Mouse (Mus musculus) neural tube, embryonic 14.5 days (tissue): ENCODE data around the gene Gna15. TPM values are rescaled to one million over a fixed set of nuclear protein-coding genes. Genes with fewer than 3 reads are reported as not detected.

Experiments used
- ATAC-seq: fragments of 200-750 bp; cut with Nextera tagmentation; 2 replicates; pipeline ENCODE4 v1.8.0; 2017; ENCODE audit warnings: low read depth, mild to moderate bottlenecking, moderate TSS enrichment, moderate library complexity
- H3K27ac ChIP-seq: fragments of 300-500 bp; sonication (generic); 2 replicates; pipeline ENCODE4 v1.5.1; 2014; ENCODE audit warnings: low read depth, mild to moderate bottlenecking, control low read depth, low read length, moderate library complexity, mixed read lengths
- H3K27me3 ChIP-seq: fragments of 300-500 bp; sonication (generic); 2 replicates; pipeline ENCODE4 v1.6.1; 2014; ENCODE audit warnings: low read length; ENCODE audit not compliant: control insufficient read depth, insufficient read depth
- H3K36me3 ChIP-seq: fragments of 300-500 bp; sonication (generic); 2 replicates; pipeline ENCODE4 v1.6.1; 2014; ENCODE audit warnings: low read length, mixed read lengths; ENCODE audit not compliant: control insufficient read depth, insufficient read depth
- H3K4me1 ChIP-seq: fragments of 300-500 bp; sonication (generic); 2 replicates; pipeline ENCODE4 v1.6.1; 2014; ENCODE audit warnings: low read length; ENCODE audit not compliant: control insufficient read depth, insufficient read depth
- H3K4me2 ChIP-seq: fragments of 300-500 bp; sonication (generic); 2 replicates; pipeline ENCODE4 v1.6.1; 2014; ENCODE audit warnings: mild to moderate bottlenecking, low read depth, low read length, control low read depth
- H3K4me3 ChIP-seq: fragments of 300-500 bp; sonication (generic); 2 replicates; pipeline ENCODE4 v1.5.1; 2014; ENCODE audit warnings: low read depth, low read length, control low read depth, mixed read lengths
- H3K9ac ChIP-seq: fragments of 300-500 bp; sonication (generic); replicated peaks from 2 replicates; pipeline ENCODE4 v1.6.1; 2014; ENCODE audit warnings: low read depth, mild to moderate bottlenecking, control low read depth, low read length, mixed read lengths
- H3K9me3 ChIP-seq: fragments of 300-500 bp; sonication (generic); 2 replicates; pipeline ENCODE4 v1.6.1; 2016; ENCODE audit warnings: low read length; ENCODE audit not compliant: control insufficient read depth
- WGBS: fragments of 180-500 bp; shearing (Covaris S2); extraction: QIAGEN DNeasy Blood & Tissue Kit; methylation state at CpG from one replicate; pipeline ENCODE4 v1.1.7; 2014; 5-methylcytosine and 5-hydroxymethylcytosine counted together
- polyA plus RNA-seq: library from polyadenylated mRNA; unstranded; fragments of >200 nt; fragmentation: Nextera tagmentation; extraction: Ambion mirVana; gene quantifications from 2 replicates; pipeline ENCODE4 v1.2.1, GENCODE M21; 2014

Gene Gna15
- polyA plus RNA-seq, 1 experiment from 2014 or later: 0.40 TPM

DNA sequence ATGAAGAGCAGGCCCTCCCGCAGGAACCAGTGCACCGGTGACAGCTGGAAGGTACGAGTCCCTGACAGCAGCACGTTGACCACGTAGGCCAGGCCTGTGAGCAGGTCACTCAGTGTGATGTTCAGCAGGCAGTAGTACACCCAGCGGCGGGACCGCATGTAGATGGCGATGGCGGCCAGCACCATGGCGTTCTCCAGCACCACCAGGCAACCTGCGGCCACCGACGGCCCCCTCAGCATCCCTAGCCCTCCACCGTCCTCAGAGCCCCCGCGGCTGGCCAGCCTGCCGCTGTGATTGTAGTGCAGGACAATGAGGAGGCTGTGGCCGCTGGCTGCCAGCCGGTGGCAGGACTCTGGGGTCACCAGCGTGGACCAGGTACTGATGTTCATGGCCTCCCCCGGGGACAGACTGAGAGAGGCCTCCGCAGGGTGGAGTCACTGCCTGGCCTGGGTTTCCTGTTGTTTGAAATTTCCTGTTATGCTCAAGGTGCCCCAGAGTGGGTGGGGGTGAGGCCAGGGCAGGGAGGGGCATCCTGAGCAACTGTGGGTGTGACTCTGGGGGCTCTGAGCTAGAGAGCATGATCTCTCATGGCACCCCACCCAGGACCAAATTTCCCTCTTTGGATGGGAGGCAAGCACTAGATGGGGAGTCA lies 24.6 kb downstream of the Gna15 start:
- H3K9me3 ChIP-seq: no peaks in the 10 kb centered on the region
- no peaks in the 10 kb centered on the region for H3K36me3 ChIP-seq
- peaks cover 19% of the 10 kb centered on the region for H3K4me1 ChIP-seq
- no peak overlapping the region for H3K4me2 ChIP-seq
- H3K27me3 ChIP-seq: no peaks in the 10 kb centered on the region
- ATAC-seq: no peak
- no peak overlapping the region for H3K4me3 ChIP-seq
- no peak overlapping the region for H3K27ac ChIP-seq
- no peak overlapping the region for H3K9ac ChIP-seq
- WGBS: 75% methylated on average over 23 of the region's 23 CpGs

DNA sequence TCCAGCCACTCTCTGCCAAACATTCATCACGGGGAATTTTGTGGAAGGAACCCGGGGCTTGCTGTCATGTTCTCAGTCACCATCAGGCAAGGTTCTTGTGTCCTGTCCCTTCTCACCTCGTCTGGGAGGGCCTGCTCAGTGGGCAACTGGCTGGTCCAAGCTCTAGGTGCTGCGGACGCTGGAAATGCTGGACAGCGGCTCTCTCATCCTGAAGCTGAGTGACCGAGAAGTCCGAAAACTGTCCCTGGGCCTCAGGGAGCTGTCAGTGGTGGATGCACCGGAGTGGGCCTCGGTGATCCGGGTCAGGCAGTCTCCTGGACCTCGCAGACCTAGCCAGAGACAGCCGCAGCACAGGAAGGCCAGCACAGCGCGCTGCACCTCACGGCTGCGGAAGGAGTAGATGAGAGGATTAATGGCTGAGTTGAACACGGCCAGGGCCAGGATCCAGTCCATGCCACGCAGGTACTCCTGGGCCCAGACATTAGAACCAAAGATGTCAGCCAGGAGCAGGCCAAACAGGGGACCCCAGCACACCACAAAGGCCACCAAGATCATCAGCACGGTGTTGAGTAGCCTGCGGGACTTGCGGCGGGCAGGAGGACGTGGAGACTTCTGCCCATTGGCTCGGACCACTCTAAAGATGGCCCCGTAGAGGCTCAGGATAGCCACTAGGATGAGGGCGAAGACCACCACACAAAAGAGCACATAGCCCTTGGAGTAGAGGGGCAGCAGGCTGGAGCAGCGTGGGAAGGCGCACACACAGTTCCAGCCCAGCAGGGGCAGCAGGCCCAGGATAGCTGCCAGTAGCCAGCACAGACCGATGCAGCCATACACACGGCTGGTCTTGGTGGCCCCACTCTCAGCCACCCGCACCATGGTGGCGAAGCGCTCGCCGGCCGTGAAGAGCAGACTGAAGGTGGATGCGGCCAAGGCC lies 25.4 kb downstream of the Gna15 start:
- H3K9me3 ChIP-seq: no peaks in the 10 kb centered on the region
- H3K4me1 ChIP-seq: peaks cover 19% of the 10 kb centered on the region
- no peaks in the 10 kb centered on the region for H3K36me3 ChIP-seq
- H3K27me3 ChIP-seq: no peaks in the 10 kb centered on the region
- H3K4me2 ChIP-seq: no peak overlapping the region
- no peak overlapping the region for H3K9ac ChIP-seq
- 90% methylated on average over 38 of the region's 38 CpGs for WGBS
- H3K4me3 ChIP-seq: no peak overlapping the region
- no peak for ATAC-seq
- no peak overlapping the region for H3K27ac ChIP-seq

DNA sequence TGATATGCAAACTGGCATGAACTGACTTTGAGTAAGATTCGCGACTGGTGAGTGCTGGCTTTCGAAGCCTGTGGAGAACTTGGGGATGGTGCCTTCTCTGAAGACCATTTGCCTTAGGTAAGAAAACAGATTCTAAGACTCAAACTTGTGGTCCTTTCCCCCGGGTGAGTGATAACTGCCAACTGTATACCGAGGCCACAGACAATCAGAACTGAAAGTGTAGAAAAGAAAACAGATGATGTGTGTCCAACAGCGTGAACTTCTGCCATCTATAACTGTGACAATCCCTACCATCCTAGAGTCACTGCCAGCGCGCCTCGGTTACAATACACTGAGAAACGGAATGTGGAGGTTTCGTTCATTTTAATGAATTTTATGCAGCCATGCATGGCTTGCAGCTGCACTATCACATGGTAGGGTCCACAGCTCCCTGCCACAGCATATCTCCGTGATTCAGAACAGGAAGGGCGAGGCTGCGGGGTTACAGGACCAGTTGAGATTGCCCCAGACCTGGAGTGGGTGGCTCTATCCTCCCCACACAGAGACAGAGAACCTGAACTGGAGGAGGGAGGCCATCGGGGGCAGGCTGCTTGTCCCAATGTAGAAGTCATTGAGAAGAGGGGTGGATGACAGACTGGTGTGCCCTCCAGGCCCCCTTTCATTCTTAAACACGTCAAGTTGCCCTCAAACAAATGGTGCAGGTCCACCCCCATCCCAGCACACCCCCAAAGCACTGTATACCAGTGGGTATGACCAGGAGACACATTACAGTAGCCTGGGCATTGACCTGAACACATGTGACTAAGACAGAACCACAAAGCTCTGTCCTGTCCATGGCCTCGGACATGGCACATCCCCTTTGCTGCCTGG lies 26.4 kb downstream of the Gna15 start:
- WGBS: 87% methylated on average over 17 of the region's 17 CpGs
- Histone ChIP-seq H3K27ac (no peak overlapping the region), H3K9ac (no peak overlapping the region), H3K4me1 (peaks cover 19% of the 10 kb centered on the region), H3K27me3 (no peaks in the 10 kb centered on the region), H3K9me3 (no peaks in the 10 kb centered on the region), H3K4me2 (peak overlapping the region; percentile 55), H3K4me3 (peak overlapping the region; percentile 72; the same call in 1 of the 2 replicates), H3K36me3 (0 out of 2 replicates have a peak, but pooled peaks cover 5% of the 10 kb centered on the region)
- no peak for ATAC-seq

DNA sequence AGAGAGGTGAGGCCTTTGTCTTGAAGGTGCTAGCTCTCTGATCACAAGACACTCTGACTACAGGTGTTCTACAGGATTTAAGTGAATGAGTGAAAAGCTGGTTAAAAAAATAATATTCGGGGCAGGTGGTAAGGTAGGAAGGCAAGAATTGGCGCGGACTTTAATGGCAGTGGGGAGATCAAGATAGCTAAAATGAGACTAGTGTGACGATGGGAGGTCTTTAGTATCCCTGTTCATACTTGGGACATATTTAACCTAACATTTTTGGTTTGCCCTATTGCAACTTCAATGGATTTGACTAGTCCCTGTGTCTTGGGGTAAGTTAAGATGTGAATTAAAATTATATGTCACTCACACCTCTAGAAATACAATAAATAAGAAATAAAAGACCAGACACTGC lies 27.1 kb downstream of the Gna15 start:
- no peak for ATAC-seq
- Histone ChIP-seq H3K9ac (peak overlapping the region; percentile 76), H3K4me3 (peak overlapping the region; percentile 72), H3K9me3 (no peaks in the 10 kb centered on the region), H3K36me3 (0 out of 2 replicates have a peak, but pooled peaks cover 9% of the 10 kb centered on the region), H3K4me1 (peaks cover 19% of the 10 kb centered on the region), H3K4me2 (peak overlapping the region; percentile 55), H3K27me3 (no peaks in the 10 kb centered on the region), H3K27ac (peak overlapping the region; percentile 60; the same call in 1 of the 2 replicates)
- 28% methylated on average over 4 of the region's 4 CpGs for WGBS

DNA sequence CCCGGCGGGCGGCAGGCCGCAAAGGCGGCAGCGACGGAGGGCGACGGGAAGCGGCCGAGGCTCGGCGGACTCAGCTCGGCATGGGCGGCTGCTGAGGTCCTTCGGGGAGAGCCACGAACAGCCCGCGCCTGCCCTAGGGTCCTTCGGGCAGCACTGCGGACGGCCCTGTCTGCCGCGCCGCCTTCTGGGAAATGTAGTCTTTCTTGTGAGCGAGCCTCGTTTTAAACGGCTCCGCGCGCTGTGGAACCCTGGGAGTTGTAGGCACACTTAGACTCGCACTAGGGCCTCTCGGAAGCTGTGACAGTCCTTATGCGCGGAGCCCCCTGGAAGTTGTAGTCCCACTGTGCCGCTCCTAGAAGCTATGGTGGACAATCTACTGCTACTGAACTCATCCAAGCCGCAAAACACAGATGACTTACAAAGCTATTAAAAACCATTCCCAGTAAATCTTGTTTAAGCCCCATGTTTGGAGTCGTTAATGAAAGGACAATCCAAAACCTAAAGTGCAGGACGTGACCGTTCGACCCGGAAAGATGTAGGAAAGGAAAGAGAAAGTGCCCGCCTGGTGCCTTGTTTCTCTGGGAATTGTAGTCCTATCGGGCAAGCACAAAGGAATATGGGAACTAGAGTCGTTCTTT lies 27.6 kb downstream of the Gna15 start, which contains the start of gene Ncln:
Ncln (minus strand) TSS at position 129 of the 638 bp plus-strand sequence.
- H3K9ac ChIP-seq: peak within 1 kb of the TSS; percentile 76
- H3K4me2 ChIP-seq: peak within 1 kb of the TSS; percentile 92
- peak within 1 kb of the TSS; percentile 60 for H3K27ac ChIP-seq
- H3K4me3 ChIP-seq: peak within 1 kb of the TSS; percentile 72
- 0 out of 2 replicates have a peak, but pooled peaks cover 15% of the 10 kb centered on the region for H3K36me3 ChIP-seq
- under 1% methylated on average over 45 of the region's 45 CpGs for WGBS
- peak; percentile 95 for ATAC-seq
- H3K9me3 ChIP-seq: no peaks in the 10 kb centered on the region
- H3K4me1 ChIP-seq: peaks cover 19% of the 10 kb centered on the region
- no peaks in the 10 kb centered on the region for H3K27me3 ChIP-seq

DNA sequence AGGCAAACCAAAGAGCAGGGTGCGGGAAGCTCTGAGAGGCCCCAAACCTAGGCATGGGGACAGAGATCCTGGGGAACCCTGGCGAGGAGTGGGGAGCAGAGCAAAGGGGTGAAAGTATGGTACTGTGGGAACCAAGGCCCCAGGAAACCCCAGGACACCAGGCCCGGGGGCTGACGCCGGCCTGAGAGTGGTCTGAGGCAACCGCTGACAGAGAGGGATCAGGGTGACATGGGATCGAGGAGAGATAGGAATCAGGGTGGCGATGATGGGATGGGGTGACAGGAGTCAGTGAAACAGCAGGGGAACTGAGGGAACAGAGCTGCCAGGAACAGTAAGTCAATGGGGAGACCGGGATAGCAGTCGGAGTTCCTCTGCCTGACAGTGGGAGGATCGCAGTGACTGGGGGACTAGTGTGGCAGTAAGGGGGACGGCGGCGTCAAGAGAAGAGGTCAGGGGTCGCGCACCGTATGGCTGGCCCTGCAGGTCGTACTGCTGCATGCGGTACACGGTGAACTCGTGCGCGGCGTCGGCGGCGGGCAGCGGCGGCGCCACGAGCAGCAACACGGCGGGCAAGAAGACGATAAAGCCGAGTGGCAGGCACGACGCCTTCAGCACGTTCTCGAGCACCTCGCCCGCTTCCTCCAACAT lies 28.3 kb downstream of the Gna15 start:
- peaks cover 19% of the 10 kb centered on the region for H3K4me1 ChIP-seq
- H3K36me3 ChIP-seq: peaks cover 15% of the 10 kb centered on the region
- H3K27me3 ChIP-seq: no peaks in the 10 kb centered on the region
- H3K9ac ChIP-seq: peak overlapping the region; percentile 76
- H3K4me2 ChIP-seq: peak overlapping the region; percentile 92
- H3K4me3 ChIP-seq: peak overlapping the region; percentile 72
- peak; percentile 41 for ATAC-seq
- WGBS: 2% methylated on average over 41 of the region's 41 CpGs
- H3K9me3 ChIP-seq: no peaks in the 10 kb centered on the region
- peak overlapping the region; percentile 29; the same call in 1 of the 2 replicates for H3K27ac ChIP-seq

DNA sequence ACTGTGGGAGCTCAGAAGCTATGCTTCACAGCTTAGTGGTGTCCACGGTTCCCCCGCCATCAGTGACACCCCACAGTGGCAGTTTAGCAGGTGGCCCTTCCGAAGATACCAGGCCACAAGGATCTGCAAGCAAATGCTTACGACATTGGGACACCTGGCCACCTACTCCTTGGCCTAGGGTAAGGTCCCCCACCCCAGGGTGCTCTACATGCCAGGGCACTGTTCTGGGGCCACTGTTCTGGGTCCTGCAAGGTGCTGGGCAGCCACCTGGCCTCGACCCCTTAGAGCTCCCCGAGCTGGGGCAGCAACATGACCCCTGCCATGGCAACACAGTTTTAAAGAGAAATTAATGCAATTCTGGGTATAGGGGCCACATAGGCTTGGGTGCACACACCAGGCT lies 28.9 kb downstream of the Gna15 start:
- peak overlapping the region; percentile 92 for H3K4me2 ChIP-seq
- no peaks in the 10 kb centered on the region for H3K27me3 ChIP-seq
- ATAC-seq: no peak
- no peaks in the 10 kb centered on the region for H3K9me3 ChIP-seq
- H3K36me3 ChIP-seq: peaks cover 20% of the 10 kb centered on the region
- H3K27ac ChIP-seq: no peak overlapping the region
- 75% methylated on average over 6 of the region's 6 CpGs for WGBS
- H3K4me3 ChIP-seq: peak overlapping the region; percentile 72
- peak overlapping the region; percentile 76 for H3K9ac ChIP-seq
- peaks cover 19% of the 10 kb centered on the region for H3K4me1 ChIP-seq
